Mouse (Mus musculus) MEL (cell line): ENCODE results near the gene Foxd3. TPM values are rescaled to one million over a fixed set of nuclear protein-coding genes. Genes with fewer than 3 reads are reported as not detected.

Source experiments
- DNase-seq: peaks from one replicate; pipeline ENCODE4 v3.0.0; 2011; ENCODE audit warnings: low read depth, low spot score
- H3K27ac ChIP-seq: 2 replicates; pipeline ENCODE4 v1.5.1; 2012; ENCODE audit warnings: low read depth, mild to moderate bottlenecking, control low read depth, low read length, moderate library complexity; ENCODE audit not compliant: control insufficient read depth
- H3K27me3 ChIP-seq, 2 experiments: fragments of 150-350 bp in 1 of 2; sonication (generic) in 1 of 2; 2 replicates each; pipeline ENCODE4 v1.6.1; 2012; ENCODE audit warnings: low read length in 2 of 2, mild to moderate bottlenecking in 2 of 2, improper control_type of control experiment in 1 of 2, moderate library complexity in 1 of 2; ENCODE audit not compliant: insufficient read depth in 2 of 2, control insufficient read depth in 1 of 2
- H3K36me3 ChIP-seq, 2 experiments: 2 replicates each; pipeline ENCODE4 v1.6.1; 2012 to 2014; ENCODE audit warnings: low read length in 2 of 2, improper control_type of control experiment in 1 of 2, inconsistent platforms in 1 of 2, mild to moderate bottlenecking in 1 of 2; ENCODE audit not compliant: insufficient read depth in 2 of 2, control insufficient read depth in 1 of 2
- H3K4me1 ChIP-seq, 2 experiments: fragments of 150-350 bp in 1 of 2; sonication (generic) in 1 of 2; 2 replicates each; pipeline ENCODE4 v1.6.1; 2012; ENCODE audit warnings: low read length in 2 of 2, improper control_type of control experiment in 1 of 2, mild to moderate bottlenecking in 1 of 2; ENCODE audit not compliant: insufficient read depth in 2 of 2, control insufficient read depth in 1 of 2
- H3K4me3 ChIP-seq, 2 experiments: fragments of 150-350 bp in 1 of 2; sonication (generic) in 1 of 2; 2 replicates each; pipeline ENCODE4 v1.5.1; 2012; ENCODE audit warnings: low read depth in 2 of 2, low read length in 2 of 2, mild to moderate bottlenecking in 2 of 2, moderate library complexity in 2 of 2, control low read depth in 1 of 2, improper control_type of control experiment in 1 of 2; ENCODE audit not compliant: control insufficient read depth in 1 of 2, insufficient read depth in 1 of 2
- H3K79me2 ChIP-seq: 2 replicates; pipeline ENCODE4 v1.6.1; 2012; ENCODE audit warnings: mild to moderate bottlenecking, low read length, moderate library complexity; ENCODE audit not compliant: control insufficient read depth, poor library complexity, insufficient read depth
- H3K9ac ChIP-seq: 2 replicates; pipeline ENCODE4 v1.6.1; 2012; ENCODE audit warnings: low read depth, mild to moderate bottlenecking, control low read depth, low read length, moderate library complexity; ENCODE audit not compliant: control insufficient read depth, poor library complexity, severe bottlenecking
- H3K9me3 ChIP-seq: fragments of 150-350 bp; sonication (generic); replicated peaks from 2 replicates; pipeline ENCODE4 v1.6.1; 2012; ENCODE audit warnings: mild to moderate bottlenecking, low read length, improper control_type of control experiment, moderate library complexity; ENCODE audit not compliant: insufficient read depth
- BHLHE40 ChIP-seq: IDR thresholded peaks from 2 replicates; pipeline ENCODE4 v1.6.1; 2012; ENCODE audit warnings: low read depth, mild to moderate bottlenecking, inconsistent platforms, low read length, improper control_type of control experiment, borderline replicate concordance
- CHD2 ChIP-seq: IDR thresholded peaks from 2 replicates; pipeline ENCODE4 v1.6.1; 2011; ENCODE audit warnings: low read length, improper control_type of control experiment
- E2F4 ChIP-seq: IDR thresholded peaks from 2 replicates; pipeline ENCODE4 v1.6.1; 2011; ENCODE audit warnings: low read depth, low read length, improper control_type of control experiment, borderline replicate concordance
- ELF1 ChIP-seq: IDR thresholded peaks from 2 replicates; pipeline ENCODE4 v1.6.1; 2014; ENCODE audit warnings: low read depth, mild to moderate bottlenecking, inconsistent platforms, low read length, improper control_type of control experiment, moderate library complexity
- GABPA ChIP-seq: IDR thresholded peaks from 2 replicates; pipeline ENCODE4 v1.6.1; 2012; ENCODE audit warnings: low read depth, mild to moderate bottlenecking, inconsistent platforms, low read length, improper control_type of control experiment, moderate library complexity
- MAFK ChIP-seq: IDR thresholded peaks from 2 replicates; pipeline ENCODE4 v1.6.1; 2011; ENCODE audit warnings: low read depth, mild to moderate bottlenecking, low read length, improper control_type of control experiment, borderline replicate concordance
- MAX ChIP-seq: IDR thresholded peaks from 2 replicates; pipeline ENCODE4 v1.6.1; 2011; ENCODE audit warnings: low read length, improper control_type of control experiment
- MEF2A ChIP-seq: IDR thresholded peaks from 2 replicates; pipeline ENCODE4 v1.6.1; 2014; ENCODE audit warnings: low read depth, mild to moderate bottlenecking, inconsistent platforms, low read length, improper control_type of control experiment; ENCODE audit not compliant: poor library complexity, insufficient replicate concordance, severe bottlenecking; ENCODE audit errors: extremely low read depth
- MYB ChIP-seq: IDR thresholded peaks from 2 replicates; pipeline ENCODE4 v1.6.1; 2011; ENCODE audit warnings: mild to moderate bottlenecking, low read depth, low read length, improper control_type of control experiment
- MYC ChIP-seq: IDR thresholded peaks from 2 replicates; pipeline ENCODE4 v1.6.1; 2011; ENCODE audit warnings: low read depth, mild to moderate bottlenecking, low read length, improper control_type of control experiment, moderate library complexity
- NELFE ChIP-seq: IDR thresholded peaks from 2 replicates; pipeline ENCODE4 v1.6.1; 2011; ENCODE audit warnings: low read depth, low read length, improper control_type of control experiment
- POLR2A ChIP-seq, 2 experiments: IDR thresholded peaks; 2 replicates each; pipeline ENCODE4 v1.6.1; 2011 to 2012; ENCODE audit warnings: low read length in 2 of 2, mild to moderate bottlenecking in 2 of 2, control low read depth in 1 of 2, improper control_type of control experiment in 1 of 2, low read depth in 1 of 2, moderate library complexity in 1 of 2; ENCODE audit not compliant: control insufficient read depth in 1 of 2, insufficient read depth in 1 of 2, poor library complexity in 1 of 2
- POLR2AphosphoS2 ChIP-seq: IDR thresholded peaks from 2 replicates; pipeline ENCODE4 v1.6.1; 2011; ENCODE audit warnings: low read length, improper control_type of control experiment
- POLR2AphosphoS5 ChIP-seq: IDR thresholded peaks from 2 replicates; pipeline ENCODE4 v1.6.1; 2012; ENCODE audit warnings: low read depth, borderline replicate concordance, mild to moderate bottlenecking, inconsistent platforms, low read length, moderate library complexity, mixed read lengths
- RAD21 ChIP-seq: IDR thresholded peaks from 2 replicates; pipeline ENCODE4 v1.6.1; 2011; ENCODE audit warnings: mild to moderate bottlenecking, low read depth, low read length, improper control_type of control experiment
- RCOR1 ChIP-seq: IDR thresholded peaks from 2 replicates; pipeline ENCODE4 v1.6.1; 2012; ENCODE audit warnings: low read depth, mild to moderate bottlenecking, inconsistent platforms, low read length, improper control_type of control experiment
- SMC3 ChIP-seq: IDR thresholded peaks from 2 replicates; pipeline ENCODE4 v1.6.1; 2011; ENCODE audit warnings: low read depth, low read length, improper control_type of control experiment
- TAL1 ChIP-seq: IDR thresholded peaks from 2 replicates; pipeline ENCODE4 v1.6.1; 2012; ENCODE audit warnings: mild to moderate bottlenecking, inconsistent platforms, low read length, moderate library complexity, mixed read lengths
- TBP ChIP-seq: IDR thresholded peaks from 2 replicates; pipeline ENCODE4 v1.8.0; 2011; ENCODE audit warnings: low read depth, low read length, improper control_type of control experiment
- TCF12 ChIP-seq: IDR thresholded peaks from 2 replicates; pipeline ENCODE4 v1.6.1; 2014; ENCODE audit warnings: low read depth, mild to moderate bottlenecking, inconsistent platforms, low read length, improper control_type of control experiment, moderate library complexity
- UBTF ChIP-seq: IDR thresholded peaks from 2 replicates; pipeline ENCODE4 v1.6.1; 2012; ENCODE audit warnings: low read depth, mild to moderate bottlenecking, inconsistent platforms, low read length, improper control_type of control experiment, moderate library complexity, borderline replicate concordance; ENCODE audit not compliant: insufficient read depth
- USF1 ChIP-seq: IDR thresholded peaks from 2 replicates; pipeline ENCODE4 v1.6.1; 2014; ENCODE audit warnings: low read depth, mild to moderate bottlenecking, inconsistent platforms, low read length, improper control_type of control experiment, moderate library complexity
- USF2 ChIP-seq, 2 experiments: IDR thresholded peaks; 2 replicates each; pipeline ENCODE4 v1.6.1; 2011 to 2012; ENCODE audit warnings: improper control_type of control experiment in 2 of 2, low read length in 2 of 2, borderline replicate concordance in 1 of 2, inconsistent platforms in 1 of 2, low read depth in 1 of 2, mild to moderate bottlenecking in 1 of 2; ENCODE audit not compliant: insufficient read depth in 1 of 2
- polyA plus RNA-seq, 2 experiments: library from polyadenylated mRNA; stranded (reverse) in 1 of 2; unstranded in 1 of 2; fragments of >175 nt in 1 of 2; fragments of >200 nt in 1 of 2; gene quantifications; 2 replicates each; pipeline versions ENCODE4 v1.2.1 to v1.2.4; 2012; ENCODE audit warnings: low replicate concordance in 2 of 2, low read depth in 1 of 2; ENCODE audit not compliant: insufficient read length in 2 of 2, insufficient read depth in 1 of 2, missing spikeins in 1 of 2
- total RNA-seq: library from RNA; depleted of rRNA; stranded (reverse); fragments of 300-350 nt; gene quantifications from 2 replicates; pipeline ENCODE4 v1.2.3, GENCODE M21; 2012; rRNA removed

Foxd3 gene
- total RNA-seq, result not detected in 2 replicates
- not detected for polyA plus RNA-seq

GRCm38 (mm10) chr4:99655937-99656604 is at the start of gene Foxd3:
Gene Foxd3, plus strand, starts transcription at chr4:99656299.
- H3K9me3 ChIP-seq, result no peaks in the 10 kb centered on the region
- no peak within 1 kb of the TSS for H3K9ac ChIP-seq
- no peak for DNase-seq

GRCm38 (mm10) chr4:99612156-99612555 is 43.9 kb upstream of the Foxd3 start:
- Histone ChIP-seq H3K27ac (no peak overlapping the region), H3K79me2 (no peaks in the 10 kb centered on the region), H3K36me3 (no peaks in the 10 kb centered on the region), H3K9ac (no peak overlapping the region), H3K4me3 (no peak overlapping the region), H3K9me3 (no peaks in the 10 kb centered on the region), H3K4me1 (no peaks in the 10 kb centered on the region), H3K27me3 (no peaks in the 10 kb centered on the region; a peak in 1 of 4 replicates)
- no peak for TF ChIP-seq RCOR1
- TF ChIP-seq RAD21, result no peak
- TF ChIP-seq BHLHE40, result no peak
- TF ChIP-seq MYC, result no peak
- no peak for TF ChIP-seq POLR2AphosphoS5
- TF ChIP-seq POLR2AphosphoS2, result no peak
- no peak for TF ChIP-seq POLR2A (IDR thresholded peaks at IDR 0.05; ENCODE audit: control insufficient read depth in 1 of 2, insufficient read depth in 1 of 2, low read depth in 1 of 2, low read length in 2 of 2, poor library complexity in 1 of 2)
- no peak for TF ChIP-seq USF2 (IDR thresholded peaks at IDR 0.05; ENCODE audit: borderline replicate concordance in 1 of 2, insufficient read depth in 1 of 2, low read depth in 1 of 2, low read length in 2 of 2)
- TF ChIP-seq ELF1, result no peak
- TF ChIP-seq GABPA, result no peak
- TF ChIP-seq CHD2, result no peak
- TF ChIP-seq UBTF, result no peak
- no peak for TF ChIP-seq MAFK
- DNase-seq, result no peak

More at GRCm38 (mm10) chr4:99655937-99656604, at the start of gene Foxd3:
- no peaks in the 10 kb centered on the region for H3K36me3 ChIP-seq
- no peaks in the 10 kb centered on the region for H3K4me1 ChIP-seq
- no peaks in the 10 kb centered on the region for H3K79me2 ChIP-seq
- no peak within 1 kb of the TSS for H3K4me3 ChIP-seq
- H3K27ac ChIP-seq, result no peak within 1 kb of the TSS
- TF ChIP-seq SMC3, result no peak
- TF ChIP-seq MEF2A, result no peak
- no peak for TF ChIP-seq MYB
- TF ChIP-seq TAL1, result no peak
- TF ChIP-seq TBP, result no peak
- TF ChIP-seq TCF12, result no peak
- no peak for TF ChIP-seq NELFE
- TF ChIP-seq USF1, result no peak
- TF ChIP-seq MAFK, result no peak
- no peak for TF ChIP-seq MAX
- no peak for TF ChIP-seq E2F4
- no peak for TF ChIP-seq POLR2A (IDR thresholded peaks at IDR 0.05; ENCODE audit: control insufficient read depth in 1 of 2, insufficient read depth in 1 of 2, low read depth in 1 of 2, low read length in 2 of 2, poor library complexity in 1 of 2)
- TF ChIP-seq, all 39 proteins: peak for 0
- no peaks in the 10 kb centered on the region for H3K27me3 ChIP-seq
